In genomic region chr19:32087736-32088470, GRCm38 (mm10) we compare ENCODE assay signal across 25 mouse cellular contexts. TPM values are rescaled to one million over a fixed set of nuclear protein-coding genes. Genes with fewer than 3 reads are reported as not detected.
DNase-seq lines count a peak whose midpoint lies in the region; TF ChIP-seq lines count a peak whose summit lies in the region.
"Had no signal": no experiment of that assay in that cellular context is flagged by ENCODE, and none has a peak within 500 bp of the region (broad histone marks: within the 10 kb centered on the region; RNA-seq: fewer than 3 reads in every experiment).

No protein-coding gene starts in this region.

- no peak overlapping the region for H3K27ac ChIP-seq in liver, adult 2 months (replicated peaks; ENCODE audit: insufficient read depth, low read depth, low read length)
- 0 out of 2 replicates have a peak overlapping the region, but pooled peaks have one; percentile 6 for H3K27ac ChIP-seq in small intestine, adult 2 months (ENCODE audit: insufficient read depth, low read depth, low read length)
- H3K27ac ChIP-seq: embryonic facial prominence, embryonic 10.5 days; embryonic facial prominence, embryonic 13.5 days; forebrain, embryonic 10.5 days; gastrocnemius, adult 2 months; hindbrain, embryonic 10.5 days; hindbrain, embryonic 13.5 days; intestine, embryonic 15.5 days had no signal

- no peak for TF ChIP-seq CTCF in liver, adult 2 months (IDR thresholded peaks at IDR 0.05; ENCODE audit: low read depth, low read length)
- no peak for TF ChIP-seq CTCF in small intestine, adult 2 months (IDR thresholded peaks at IDR 0.05; ENCODE audit: extremely low read depth, insufficient read length, insufficient replicate concordance, low read depth, low read length)

- H3K79me2 ChIP-seq in liver, adult 2 months (ENCODE audit: control insufficient read depth, insufficient read depth, low read length): no peaks in the 10 kb centered on the region

- 67% methylated on average over 6 of the region's 6 CpGs for WGBS in liver, adult 2 months
- 53% methylated on average over 6 of the region's 6 CpGs for WGBS in small intestine, adult 2 months

- DNase-seq in liver, adult 2 months (ENCODE audit: extremely low read depth, low read depth, low spot score): peak; percentile 59
- DNase-seq in liver (no peak), 416B (ENCODE audit: low read depth) (peak; percentile 30), MN1 (ENCODE audit: low spot score) (peak; percentile 16)
- no peak for DNase-seq in cerebellum, postnatal 36 days
- no peak for DNase-seq in thymus, postnatal 14 days
- DNase-seq: adrenal gland, adult 2 months; adrenal gland, postnatal 14 days; cerebellum, adult 11 months; cerebellum, adult 2 months; cerebellum, adult 9-11 months; cerebellum, postnatal 25 days; embryo, embryonic 11 days; forebrain, postnatal 0 days; gastrocnemius, adult 2 months; gastrocnemius, postnatal 14 days; heart, postnatal 36 days had no signal

- TF ChIP-seq POLR2A in liver, adult 2 months (IDR thresholded peaks at IDR 0.05; ENCODE audit: extremely low read depth, insufficient read depth, low read length): no peak
- no peak for TF ChIP-seq POLR2A in small intestine, adult 2 months (IDR thresholded peaks at IDR 0.05; ENCODE audit: low read depth, low read length)

- no peaks in the 10 kb centered on the region for H3K36me3 ChIP-seq in liver, adult 2 months (ENCODE audit: control insufficient read depth, insufficient read depth, low read length)
- H3K36me3 ChIP-seq in small intestine, adult 2 months (ENCODE audit: control insufficient read depth, insufficient read depth, low read length): no peaks in the 10 kb centered on the region
- H3K36me3 ChIP-seq: embryonic facial prominence, embryonic 10.5 days; embryonic facial prominence, embryonic 13.5 days; forebrain, embryonic 10.5 days; hindbrain, embryonic 10.5 days; hindbrain, embryonic 13.5 days; intestine, embryonic 15.5 days had no signal

- H3K9ac ChIP-seq in liver, adult 2 months (ENCODE audit: low read depth, low read length): no peak overlapping the region
- H3K9ac ChIP-seq: embryonic facial prominence, embryonic 13.5 days; forebrain, postnatal 0 days; hindbrain, embryonic 13.5 days; intestine, embryonic 15.5 days had no signal

- no peak overlapping the region for H3K4me3 ChIP-seq in liver, adult 2 months (ENCODE audit: insufficient read depth, low read depth, low read length)
- H3K4me3 ChIP-seq in small intestine, adult 2 months (ENCODE audit: low read depth, low read length): no peak overlapping the region
- H3K4me3 ChIP-seq: embryonic facial prominence, embryonic 10.5 days; embryonic facial prominence, embryonic 13.5 days; forebrain, embryonic 10.5 days; gastrocnemius, adult 2 months; hindbrain, embryonic 10.5 days; hindbrain, embryonic 13.5 days; intestine, embryonic 15.5 days had no signal

- no peaks in the 10 kb centered on the region for H3K27me3 ChIP-seq in liver, adult 2 months (ENCODE audit: control insufficient read depth, insufficient read depth, low read length)
- H3K27me3 ChIP-seq in small intestine, adult 2 months (ENCODE audit: control insufficient read depth, insufficient read depth, low read length): no peaks in the 10 kb centered on the region
- H3K27me3 ChIP-seq: embryonic facial prominence, embryonic 13.5 days; hindbrain, embryonic 13.5 days; intestine, embryonic 15.5 days; Patski had no signal

- no peaks in the 10 kb centered on the region for H3K4me1 ChIP-seq in liver, adult 2 months (ENCODE audit: control insufficient read depth, insufficient read depth, low read length)
- peaks cover 3% of the 10 kb centered on the region; the same call in 1 of the 2 replicates for H3K4me1 ChIP-seq in small intestine, adult 2 months (ENCODE audit: control insufficient read depth, insufficient read depth, insufficient read length, low read length)
- H3K4me1 ChIP-seq: embryonic facial prominence, embryonic 10.5 days; embryonic facial prominence, embryonic 13.5 days; forebrain, embryonic 10.5 days; hindbrain, embryonic 10.5 days; hindbrain, embryonic 13.5 days; intestine, embryonic 15.5 days had no signal

RNA-seq across cellular contexts. Expression of gene Asah2, which starts 20.1 kb away (rescaled TPM):
- 16.6 and 16.7 TPM in 2 replicates for total RNA-seq in liver, adult 2 months (2014; rRNA removed)
- polyA plus RNA-seq in liver, adult 2 months (2012; rRNA removed): 5.1 and 7.8 TPM in 2 replicates
- 34.6 and 217 TPM in 2 replicates for polyA plus RNA-seq in small intestine, adult 2 months (2012; rRNA removed)

Comparison
In these comparisons a context has a peak if more than half of its experiments do, and no peak if none do; other contexts are left out.
1. DNase-seq: peak in liver, adult 2 months (single experiment), 416B (single experiment) and MN1 (single experiment); none in liver (single experiment), cerebellum, postnatal 36 days (0 of 2) and thymus, postnatal 14 days (single experiment).